Mouse (Mus musculus): ENCODE results near the gene Fth1. TPM values are rescaled to one million over a fixed set of nuclear protein-coding genes. Genes with fewer than 3 reads are reported as not detected.
A peak's percentile ranks its signal among the peaks of the same experiment; 100 is the strongest.

Fth1 gene
- polyA plus RNA-seq, 1 experiment from 2014 or later = 5,083 TPM

- no peaks in the 10 kb centered on the region for H3K27me3 ChIP-seq (ENCODE audit: insufficient read depth, low read length)
- no peak overlapping the region for H3K4me3 ChIP-seq (ENCODE audit: low read depth, low read length)
- H3K9me3 ChIP-seq (ENCODE audit: low read length) = no peaks in the 10 kb centered on the region
- ATAC-seq (peak; percentile 68), DNase-seq (peak; percentile 64)
- H3K4me2 ChIP-seq (ENCODE audit: low read depth, low read length) = no peak overlapping the region
- no peak overlapping the region for H3K9ac ChIP-seq (replicated peaks)
- WGBS (ENCODE audit: insufficient replicate concordance) = 42% methylated on average over 8 of the region's 8 CpGs
- H3K27ac ChIP-seq (ENCODE audit: low read depth) = no peak overlapping the region
- 0 out of 2 replicates have a peak, but pooled peaks cover 2% of the 10 kb centered on the region for H3K4me1 ChIP-seq (ENCODE audit: insufficient read depth)
- H3K36me3 ChIP-seq (replicated peaks; ENCODE audit: insufficient read depth, low read length) = peaks cover 70% of the 10 kb centered on the region
- TF ChIP-seq CTCF (IDR thresholded peaks at IDR 0.05; ENCODE audit: low read depth) (peak; percentile 97), EP300 (IDR thresholded peaks at IDR 0.05; ENCODE audit: low read depth) (no peak)
These were observed 53.0 kb downstream of the Fth1 start for GRCm38 (mm10) chr19:10033211-10033973.

DNA sequence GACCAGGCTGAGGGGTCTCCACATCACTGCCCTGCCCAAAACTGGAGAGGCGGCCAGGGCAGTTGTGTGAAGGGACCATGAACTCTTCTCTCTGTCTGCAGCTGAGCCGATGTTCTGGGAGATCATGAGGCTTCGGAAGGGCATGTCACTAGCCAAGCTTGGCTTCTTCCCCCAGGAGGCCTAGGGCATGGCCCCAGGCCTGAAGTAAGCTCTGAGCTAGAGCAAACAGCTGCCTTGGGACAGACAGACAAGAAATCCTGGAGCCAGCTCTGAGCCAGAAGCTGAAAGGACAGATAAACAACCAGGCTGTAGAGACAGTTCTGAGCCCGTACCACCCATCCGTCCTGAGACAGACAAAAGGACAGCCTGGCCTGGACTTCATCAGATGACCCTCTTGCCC, 54.0 kb downstream of the Fth1 start:
- WGBS (ENCODE audit: insufficient replicate concordance) = 89% methylated on average over 5 of the region's 5 CpGs
- H3K9me3 ChIP-seq (ENCODE audit: low read length) = no peaks in the 10 kb centered on the region
- H3K36me3 ChIP-seq (replicated peaks; ENCODE audit: insufficient read depth, low read length) = peaks cover 63% of the 10 kb centered on the region
- DNase-seq = no peak
- ATAC-seq = peak; percentile 3; the same call in 1 of the 2 replicates
- H3K4me1 ChIP-seq (ENCODE audit: insufficient read depth) = 0 out of 2 replicates have a peak, but pooled peaks cover 2% of the 10 kb centered on the region
- H3K4me3 ChIP-seq (ENCODE audit: low read depth, low read length) = no peak overlapping the region
- H3K9ac ChIP-seq (replicated peaks) = no peak overlapping the region
- no peaks in the 10 kb centered on the region for H3K27me3 ChIP-seq (ENCODE audit: insufficient read depth, low read length)
- TF ChIP-seq CTCF (IDR thresholded peaks at IDR 0.05; ENCODE audit: low read depth) = no peak
- no peak for TF ChIP-seq EP300 (IDR thresholded peaks at IDR 0.05; ENCODE audit: low read depth)
- H3K27ac ChIP-seq (ENCODE audit: low read depth) = no peak overlapping the region
- H3K4me2 ChIP-seq (ENCODE audit: low read depth, low read length) = no peak overlapping the region

Other genes starting within 250 kb of the Fth1 start
- gene Scgb2a2, start 133.0 kb upstream of the Fth1 start, polyA plus RNA-seq (2015; fragmentation: Nextera tagmentation; extraction: Ambion mirVana) = not detected in 2 replicates
- gene Incenp, start 81.0 kb upstream of the Fth1 start, polyA plus RNA-seq (2015; fragmentation: Nextera tagmentation; extraction: Ambion mirVana) = 39.9 and 43.4 TPM in 2 replicates
- 0.08 and 0.13 TPM in 2 replicates for gene Best1, start 21.0 kb downstream of the Fth1 start, polyA plus RNA-seq (2015; fragmentation: Nextera tagmentation; extraction: Ambion mirVana)
- 74.9 and 80.9 TPM in 2 replicates for gene Rab3il1, start 21.1 kb downstream of the Fth1 start, polyA plus RNA-seq (2015; fragmentation: Nextera tagmentation; extraction: Ambion mirVana)
- 1.7 and 2.0 TPM in 2 replicates for gene Fads3, start 61.0 kb downstream of the Fth1 start, polyA plus RNA-seq (2015; fragmentation: Nextera tagmentation; extraction: Ambion mirVana)
- 203 and 216 TPM in 2 replicates for gene Fads2, start 121.1 kb downstream of the Fth1 start, polyA plus RNA-seq (2015; fragmentation: Nextera tagmentation; extraction: Ambion mirVana)
- gene Fads1, start 202.3 kb downstream of the Fth1 start, polyA plus RNA-seq (2015; fragmentation: Nextera tagmentation; extraction: Ambion mirVana) = 88.0 and 97.1 TPM in 2 replicates
- gene Tmem258, start 223.4 kb downstream of the Fth1 start, polyA plus RNA-seq (2015; fragmentation: Nextera tagmentation; extraction: Ambion mirVana) = 183 and 195 TPM in 2 replicates
- 59.4 and 67.0 TPM in 2 replicates for gene Fen1, start 223.6 kb downstream of the Fth1 start, polyA plus RNA-seq (2015; fragmentation: Nextera tagmentation; extraction: Ambion mirVana)

All from liver, postnatal 0 days (tissue).